Mouse (Mus musculus): ENCODE results near the gene Med25. TPM values are rescaled to one million over a fixed set of nuclear protein-coding genes. Genes with fewer than 3 reads are reported as not detected.

The Med25 gene
- polyA plus RNA-seq, 1 experiment from 2014 or later, result 80.0 TPM

DNA sequence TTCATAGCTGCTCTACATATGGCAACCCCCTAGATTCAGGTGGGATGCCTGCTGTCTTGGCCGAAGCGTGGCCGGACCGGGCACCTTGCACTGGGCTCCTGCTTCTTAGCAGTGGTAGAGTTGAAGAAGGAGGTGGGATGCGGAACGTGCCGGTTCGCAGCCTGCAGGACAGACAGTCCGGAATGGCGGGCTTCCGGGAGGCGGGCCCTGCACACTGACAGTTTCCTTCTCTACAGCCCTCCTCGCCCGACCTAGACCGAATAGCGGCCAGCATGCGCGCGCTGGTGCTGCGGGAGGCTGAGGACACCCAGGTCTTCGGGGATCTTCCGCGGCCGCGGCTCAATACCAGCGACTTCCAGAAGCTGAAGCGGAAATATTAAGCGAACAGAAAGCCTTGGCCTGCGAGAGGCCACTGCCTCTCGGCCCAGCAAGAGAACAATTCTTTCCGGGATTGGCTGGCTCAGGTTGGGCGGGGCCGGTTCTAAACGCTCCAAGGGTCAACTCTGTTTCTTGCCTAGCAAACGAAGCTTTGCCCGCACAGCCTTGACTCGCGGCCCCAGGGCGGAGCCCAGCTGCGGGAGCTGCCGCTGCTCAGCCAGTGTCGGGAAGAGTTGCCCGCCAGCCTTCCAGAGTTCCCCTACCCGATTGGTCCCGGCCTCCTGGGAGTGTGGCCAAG, 38.0 kb downstream of the Med25 start:
- 1% methylated on average over 45 of the region's 45 CpGs for WGBS
- Histone ChIP-seq H3K36me3 (ENCODE audit: control insufficient read depth, insufficient read depth, low read length) (peaks cover 16% of the 10 kb centered on the region; the same call in 1 of the 2 replicates), H3K4me1 (ENCODE audit: control insufficient read depth, insufficient read depth, low read length) (peaks cover 38% of the 10 kb centered on the region), H3K4me2 (replicated peaks; ENCODE audit: low read depth, low read length) (peak overlapping the region; percentile 66), H3K27ac (ENCODE audit: low read depth, low read length) (peak overlapping the region; percentile 94), H3K4me3 (ENCODE audit: low read length) (peak overlapping the region; percentile 40), H3K9ac (ENCODE audit: low read depth, low read length) (peak overlapping the region; percentile 52), H3K9me3 (ENCODE audit: control insufficient read depth, low read length) (no peaks in the 10 kb centered on the region), H3K27me3 (ENCODE audit: control insufficient read depth, insufficient read depth, low read length) (no peaks in the 10 kb centered on the region)
- ATAC-seq (ENCODE audit: low FRiP score, low TSS enrichment), result peak; percentile 48

DNA sequence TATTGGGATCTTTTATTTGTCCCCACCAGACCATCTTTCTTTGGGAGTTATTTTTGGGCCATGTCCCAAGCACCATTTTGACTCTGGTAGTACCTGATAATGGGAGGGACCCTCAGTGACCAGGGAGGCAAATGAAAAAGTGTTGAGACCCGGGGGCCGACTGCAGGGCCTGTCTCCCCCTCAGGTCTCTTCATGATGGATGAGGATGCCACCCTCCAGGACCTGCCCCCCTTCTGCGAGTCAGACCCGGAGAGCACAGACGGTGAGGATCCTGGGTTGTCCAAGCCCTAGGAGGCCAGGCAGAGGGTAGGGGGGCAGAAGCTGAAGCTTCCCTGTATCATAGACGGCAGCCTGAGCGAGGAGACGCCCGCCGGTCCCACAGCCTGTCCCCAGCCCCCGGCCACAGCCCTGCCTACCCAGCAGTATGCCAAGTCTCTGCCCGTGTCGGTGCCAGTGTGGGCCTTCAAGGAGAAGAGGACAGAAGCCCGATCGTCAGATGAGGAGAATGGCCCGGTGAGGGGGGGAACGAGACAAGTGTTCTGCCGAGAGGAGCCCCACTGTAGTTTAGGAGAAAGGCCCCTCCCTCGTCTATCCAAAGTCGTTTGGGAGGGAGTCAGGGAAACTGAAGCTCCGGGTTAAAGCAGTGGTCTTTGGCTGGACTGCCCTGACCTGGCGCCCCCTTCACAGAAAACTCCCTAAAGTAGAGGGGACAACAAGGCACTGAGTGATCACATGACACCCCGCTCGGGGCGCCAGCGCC, 38.7 kb downstream of the Med25 start:
- no peak for ATAC-seq (ENCODE audit: low FRiP score, low TSS enrichment)
- H3K36me3 ChIP-seq (ENCODE audit: control insufficient read depth, insufficient read depth, low read length), result peaks cover 16% of the 10 kb centered on the region; the same call in 1 of the 2 replicates
- H3K9ac ChIP-seq (ENCODE audit: low read depth, low read length), result peak overlapping the region; percentile 52
- no peaks in the 10 kb centered on the region for H3K27me3 ChIP-seq (ENCODE audit: control insufficient read depth, insufficient read depth, low read length)
- H3K4me3 ChIP-seq (ENCODE audit: low read length), result peak overlapping the region; percentile 40
- peaks cover 38% of the 10 kb centered on the region for H3K4me1 ChIP-seq (ENCODE audit: control insufficient read depth, insufficient read depth, low read length)
- peak overlapping the region; percentile 66 for H3K4me2 ChIP-seq (replicated peaks; ENCODE audit: low read depth, low read length)
- H3K27ac ChIP-seq (ENCODE audit: low read depth, low read length), result peak overlapping the region; percentile 94
- WGBS, result 23% methylated on average over 26 of the region's 26 CpGs
- H3K9me3 ChIP-seq (ENCODE audit: control insufficient read depth, low read length), result no peaks in the 10 kb centered on the region

GRCm38 (mm10) chr7:44853065-44853464, 39.4 kb downstream of the Med25 start:
- Histone ChIP-seq H3K36me3 (ENCODE audit: control insufficient read depth, insufficient read depth, low read length) (peaks cover 16% of the 10 kb centered on the region; the same call in 1 of the 2 replicates), H3K27ac (ENCODE audit: low read depth, low read length) (no peak overlapping the region), H3K27me3 (ENCODE audit: control insufficient read depth, insufficient read depth, low read length) (no peaks in the 10 kb centered on the region), H3K9ac (ENCODE audit: low read depth, low read length) (no peak overlapping the region), H3K4me3 (ENCODE audit: low read length) (no peak overlapping the region; the same call in 1 of the 2 replicates), H3K9me3 (ENCODE audit: control insufficient read depth, low read length) (no peaks in the 10 kb centered on the region), H3K4me1 (ENCODE audit: control insufficient read depth, insufficient read depth, low read length) (peaks cover 31% of the 10 kb centered on the region), H3K4me2 (replicated peaks; ENCODE audit: low read depth, low read length) (no peak overlapping the region)
- WGBS, result 100% methylated on average over 2 of the region's 2 CpGs
- ATAC-seq (ENCODE audit: low FRiP score, low TSS enrichment), result no peak

- ATAC-seq (ENCODE audit: low FRiP score, low TSS enrichment), result no peak
- Histone ChIP-seq H3K9ac (ENCODE audit: low read depth, low read length) (no peak overlapping the region), H3K4me2 (replicated peaks; ENCODE audit: low read depth, low read length) (no peak overlapping the region), H3K4me1 (ENCODE audit: control insufficient read depth, insufficient read depth, low read length) (peaks cover 29% of the 10 kb centered on the region), H3K36me3 (ENCODE audit: control insufficient read depth, insufficient read depth, low read length) (peaks cover 16% of the 10 kb centered on the region; the same call in 1 of the 2 replicates), H3K27ac (ENCODE audit: low read depth, low read length) (no peak overlapping the region), H3K4me3 (ENCODE audit: low read length) (no peak overlapping the region), H3K9me3 (ENCODE audit: control insufficient read depth, low read length) (no peaks in the 10 kb centered on the region), H3K27me3 (ENCODE audit: control insufficient read depth, insufficient read depth, low read length) (no peaks in the 10 kb centered on the region)
- 92% methylated on average over 36 of the region's 36 CpGs for WGBS
Observed at GRCm38 (mm10) chr7:44852259-44853027, 40.1 kb downstream of the Med25 start.

DNA sequence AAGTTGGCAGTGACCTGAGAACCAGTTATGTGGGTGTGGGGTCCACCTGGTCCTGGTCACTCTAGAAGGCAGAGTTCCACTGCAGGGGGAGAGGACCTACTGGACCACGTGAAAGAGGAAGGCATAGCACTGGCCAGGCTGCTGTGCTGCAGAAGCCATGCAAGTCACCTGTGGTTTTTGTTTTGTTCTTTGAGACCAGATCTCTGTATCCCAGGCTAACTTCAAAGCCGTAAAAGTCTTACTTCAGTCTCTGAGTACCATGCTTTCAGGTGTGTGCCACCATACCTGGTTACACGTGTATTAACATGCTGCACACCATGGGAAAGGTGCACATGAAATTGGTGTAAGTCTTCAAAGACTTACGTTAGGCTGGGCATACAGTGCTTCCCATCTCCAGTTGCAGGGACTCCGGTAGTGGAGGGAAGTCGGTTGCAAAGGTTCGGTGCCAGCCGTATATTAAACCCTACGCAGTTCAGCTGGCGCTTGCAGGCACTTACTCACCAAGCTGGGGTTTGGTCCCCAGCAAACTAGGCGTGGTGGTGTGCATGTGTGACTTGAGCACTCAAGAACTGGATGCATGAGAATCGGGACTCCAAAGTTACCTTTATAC, 40.8 kb downstream of the Med25 start:
- peak overlapping the region; percentile 80; the same call in 1 of the 2 replicates for H3K9ac ChIP-seq (ENCODE audit: low read depth, low read length)
- no peaks in the 10 kb centered on the region for H3K27me3 ChIP-seq (ENCODE audit: control insufficient read depth, insufficient read depth, low read length)
- WGBS, result 90% methylated on average over 12 of the region's 12 CpGs
- no peak overlapping the region for H3K4me3 ChIP-seq (ENCODE audit: low read length)
- ATAC-seq (ENCODE audit: low FRiP score, low TSS enrichment), result no peak
- H3K9me3 ChIP-seq (ENCODE audit: control insufficient read depth, low read length), result no peaks in the 10 kb centered on the region
- H3K36me3 ChIP-seq (ENCODE audit: control insufficient read depth, insufficient read depth, low read length), result peaks cover 18% of the 10 kb centered on the region; the same call in 1 of the 2 replicates
- no peak overlapping the region for H3K27ac ChIP-seq (ENCODE audit: low read depth, low read length)
- H3K4me2 ChIP-seq (replicated peaks; ENCODE audit: low read depth, low read length), result no peak overlapping the region
- H3K4me1 ChIP-seq (ENCODE audit: control insufficient read depth, insufficient read depth, low read length), result peaks cover 29% of the 10 kb centered on the region

GRCm38 (mm10) chr7:44850789-44851624, 41.5 kb downstream of the Med25 start:
- Histone ChIP-seq H3K9me3 (ENCODE audit: control insufficient read depth, low read length) (no peaks in the 10 kb centered on the region), H3K27ac (ENCODE audit: low read depth, low read length) (peak overlapping the region; percentile 97; the same call in 1 of the 2 replicates), H3K4me1 (ENCODE audit: control insufficient read depth, insufficient read depth, low read length) (peaks cover 23% of the 10 kb centered on the region), H3K4me2 (replicated peaks; ENCODE audit: low read depth, low read length) (peak overlapping the region; percentile 53), H3K9ac (ENCODE audit: low read depth, low read length) (peak overlapping the region; percentile 80), H3K27me3 (ENCODE audit: control insufficient read depth, insufficient read depth, low read length) (no peaks in the 10 kb centered on the region), H3K36me3 (ENCODE audit: control insufficient read depth, insufficient read depth, low read length) (peaks cover 25% of the 10 kb centered on the region), H3K4me3 (ENCODE audit: low read length) (peak overlapping the region; percentile 70)
- ATAC-seq (ENCODE audit: low FRiP score, low TSS enrichment), result no peak
- 78% methylated on average over 8 of the region's 8 CpGs for WGBS

- Histone ChIP-seq H3K4me3 (ENCODE audit: low read length) (peak overlapping the region; percentile 70), H3K36me3 (ENCODE audit: control insufficient read depth, insufficient read depth, low read length) (peaks cover 34% of the 10 kb centered on the region), H3K27me3 (ENCODE audit: control insufficient read depth, insufficient read depth, low read length) (no peaks in the 10 kb centered on the region), H3K9me3 (ENCODE audit: control insufficient read depth, low read length) (no peaks in the 10 kb centered on the region), H3K9ac (ENCODE audit: low read depth, low read length) (peak overlapping the region; percentile 80), H3K4me1 (ENCODE audit: control insufficient read depth, insufficient read depth, low read length) (peaks cover 20% of the 10 kb centered on the region), H3K4me2 (replicated peaks; ENCODE audit: low read depth, low read length) (peak overlapping the region; percentile 53), H3K27ac (ENCODE audit: low read depth, low read length) (peak overlapping the region; percentile 97)
- ATAC-seq (ENCODE audit: low FRiP score, low TSS enrichment), result peak; percentile 39
- WGBS, result 0% methylated on average over 30 of the region's 33 CpGs
Observed at GRCm38 (mm10) chr7:44850146-44850545, 42.4 kb downstream of the Med25 start.

All from kidney, embryonic 14.5 days (tissue).